Mouse (Mus musculus) forebrain, embryonic 13.5 days (tissue): ENCODE data around the gene Sypl. TPM values are rescaled to one million over a fixed set of nuclear protein-coding genes. Genes with fewer than 3 reads are reported as not detected.

Source experiments
- ATAC-seq: fragments of 200-750 bp; cut with Nextera tagmentation; 2 replicates; pipeline ENCODE4 v1.8.0; 2017
- H3K27ac ChIP-seq: fragments of 300-500 bp; sonication (generic); 2 replicates; pipeline ENCODE4 v1.5.1; 2015; ENCODE audit warnings: inconsistent platforms, mild to moderate bottlenecking, moderate library complexity
- H3K27me3 ChIP-seq: fragments of 300-500 bp; sonication (generic); 2 replicates; pipeline ENCODE4 v1.6.1; 2015; ENCODE audit warnings: mild to moderate bottlenecking, inconsistent platforms
- H3K36me3 ChIP-seq: fragments of 300-500 bp; sonication (generic); 2 replicates; pipeline ENCODE4 v1.6.1; 2015; ENCODE audit warnings: mild to moderate bottlenecking, inconsistent platforms; ENCODE audit not compliant: poor library complexity, severe bottlenecking
- H3K4me1 ChIP-seq: fragments of 300-500 bp; sonication (generic); 2 replicates; pipeline ENCODE4 v1.6.1; 2015; ENCODE audit warnings: inconsistent platforms
- H3K4me2 ChIP-seq: fragments of 300-500 bp; sonication (generic); 2 replicates; pipeline ENCODE4 v1.6.1; 2015; ENCODE audit warnings: inconsistent platforms, mild to moderate bottlenecking, moderate library complexity
- H3K4me3 ChIP-seq: fragments of 300-500 bp; sonication (generic); 2 replicates; pipeline ENCODE4 v1.5.1; 2015; ENCODE audit warnings: mild to moderate bottlenecking, inconsistent platforms
- H3K9ac ChIP-seq: fragments of 300-500 bp; sonication (generic); 2 replicates; pipeline ENCODE4 v1.6.1; 2015; ENCODE audit warnings: mild to moderate bottlenecking, inconsistent platforms
- H3K9me3 ChIP-seq: fragments of 300-500 bp; sonication (generic); replicated peaks from 2 replicates; pipeline ENCODE4 v1.6.1; 2016; ENCODE audit warnings: inconsistent platforms
- WGBS: fragments of 180-500 bp; shearing (Covaris S2); methylation state at CpG from one replicate; pipeline ENCODE4 v1.1.7; 2015; 5-methylcytosine and 5-hydroxymethylcytosine counted together
- polyA plus RNA-seq: library from polyadenylated mRNA; unstranded; fragments of >200 nt; fragmentation: Nextera tagmentation; extraction: Ambion mirVana; gene quantifications from 2 replicates; pipeline ENCODE4 v1.2.1, GENCODE M21; 2015

Gene Sypl
- 41.1 and 41.2 TPM in 2 replicates for polyA plus RNA-seq

DNA sequence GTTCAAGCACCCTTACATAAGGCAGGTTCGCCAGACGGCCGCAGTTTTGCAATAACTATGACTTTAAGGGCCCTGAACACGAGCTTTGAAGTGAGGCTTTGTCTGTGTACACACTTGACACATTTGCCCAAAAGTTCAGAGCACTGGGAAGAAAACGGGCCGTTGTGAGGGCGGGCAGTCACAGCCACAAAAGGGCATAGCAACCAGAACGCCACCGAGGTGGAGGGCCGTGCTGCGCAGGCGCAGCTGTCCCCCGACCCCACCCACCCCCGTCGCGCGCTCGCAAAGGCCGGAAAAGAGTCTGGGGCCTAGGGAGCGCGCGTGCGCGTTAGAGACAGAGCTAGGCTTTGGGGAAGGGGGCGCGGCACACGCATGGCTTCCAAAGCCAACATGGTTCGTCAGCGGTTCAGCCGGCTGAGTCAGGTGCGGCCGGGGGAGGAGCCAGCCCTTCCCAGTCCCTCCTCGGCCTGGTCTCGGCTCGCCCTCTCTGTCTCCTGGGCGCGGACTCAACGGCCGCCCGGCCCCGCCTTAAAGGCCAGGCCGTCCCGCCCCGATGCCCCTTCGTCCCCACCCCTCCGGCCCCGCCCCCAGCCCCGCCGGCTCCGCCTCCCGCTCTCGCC is at the start of gene Sypl:
TSS of gene Sypl (plus strand) at position 296 of the 620 bp plus-strand sequence.
- Histone ChIP-seq H3K4me1 (peaks cover 25% of the 10 kb centered on the region), H3K36me3 (no peaks in the 10 kb centered on the region), H3K27me3 (no peaks in the 10 kb centered on the region), H3K27ac (peak within 1 kb of the TSS; percentile 96), H3K9ac (peak within 1 kb of the TSS; percentile 85), H3K9me3 (no peaks in the 10 kb centered on the region), H3K4me3 (peak within 1 kb of the TSS; percentile 77), H3K4me2 (peak within 1 kb of the TSS; percentile 69)
- ATAC-seq, result peak; percentile 96
- under 1% methylated on average over 49 of the region's 52 CpGs for WGBS

DNA sequence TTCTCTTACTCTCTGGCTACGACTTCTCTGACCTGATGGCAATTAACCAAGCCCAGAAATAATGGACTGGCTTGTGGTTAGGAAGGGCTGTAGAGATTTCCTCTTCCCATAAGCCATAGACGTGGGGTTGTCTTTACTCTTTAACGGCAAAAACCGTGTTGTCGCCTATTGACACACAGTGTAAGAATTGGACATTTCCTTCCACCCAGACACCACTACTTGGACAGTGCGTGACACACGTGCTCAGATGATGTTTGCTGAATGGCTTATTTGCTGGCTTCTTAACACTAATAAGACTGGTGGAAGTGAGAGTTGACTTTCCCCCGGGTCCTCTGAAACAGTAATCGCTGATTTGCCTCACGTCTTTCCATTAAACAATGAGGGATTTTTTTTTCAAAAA is 44.0 kb upstream of the Sypl start:
- no peak overlapping the region for H3K4me3 ChIP-seq

GRCm38 (mm10) chr12:32910092-32910491 is 43.6 kb upstream of the Sypl start:
- Histone ChIP-seq H3K36me3 (no peaks in the 10 kb centered on the region), H3K27ac (no peak overlapping the region), H3K9ac (no peak overlapping the region), H3K4me2 (peak overlapping the region; percentile 49), H3K4me3 (peak overlapping the region; percentile 6; the same call in 1 of the 2 replicates), H3K27me3 (peaks cover 7% of the 10 kb centered on the region; the same call in 1 of the 2 replicates), H3K4me1 (peaks cover 7% of the 10 kb centered on the region; the same call in 1 of the 2 replicates), H3K9me3 (no peaks in the 10 kb centered on the region)
- ATAC-seq, result peak; percentile 81
- WGBS, result 12% methylated on average over 11 of the region's 11 CpGs

More for the DNA sequence above, 44.0 kb upstream of the Sypl start:
- Histone ChIP-seq H3K36me3 (no peaks in the 10 kb centered on the region), H3K27me3 (peaks cover 7% of the 10 kb centered on the region; the same call in 1 of the 2 replicates), H3K4me1 (peaks cover 7% of the 10 kb centered on the region; the same call in 1 of the 2 replicates), H3K9ac (no peak overlapping the region), H3K27ac (no peak overlapping the region), H3K9me3 (no peaks in the 10 kb centered on the region), H3K4me2 (no peak overlapping the region)
- WGBS, result 51% methylated on average over 10 of the region's 10 CpGs
- peak; percentile 63 for ATAC-seq

- Histone ChIP-seq H3K27ac (no peak overlapping the region), H3K4me3 (peak overlapping the region; percentile 6; the same call in 1 of the 2 replicates), H3K9me3 (no peaks in the 10 kb centered on the region), H3K27me3 (peaks cover 7% of the 10 kb centered on the region; the same call in 1 of the 2 replicates), H3K4me1 (peaks cover 7% of the 10 kb centered on the region; the same call in 1 of the 2 replicates), H3K36me3 (no peaks in the 10 kb centered on the region), H3K9ac (no peak overlapping the region), H3K4me2 (peak overlapping the region; percentile 49)
- peak; percentile 65 for ATAC-seq
- 32% methylated on average over 15 of the region's 15 CpGs for WGBS
Measured at GRCm38 (mm10) chr12:32910560-32911194, 43.0 kb upstream of the Sypl start.

DNA sequence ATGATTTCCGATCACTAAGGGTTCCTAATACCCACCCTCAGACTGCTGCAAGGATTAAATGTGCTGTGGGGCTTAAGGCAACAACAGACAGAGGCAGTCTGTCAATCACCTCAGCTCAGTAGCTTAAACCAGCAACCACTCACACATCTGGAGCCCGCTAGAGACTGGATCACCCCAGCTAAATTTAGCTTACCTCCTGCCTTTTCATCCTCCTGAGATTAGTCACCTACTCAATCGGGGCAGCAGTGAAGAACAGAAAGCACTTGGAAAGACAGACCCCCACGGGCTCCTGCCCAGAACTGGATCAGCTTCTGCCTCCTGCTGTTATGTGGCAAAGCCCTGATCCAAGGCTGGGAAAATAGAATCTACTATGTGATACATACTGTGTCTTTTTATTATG is 42.1 kb upstream of the Sypl start:
- Histone ChIP-seq H3K27ac (no peak overlapping the region), H3K4me3 (no peak overlapping the region), H3K4me2 (no peak overlapping the region), H3K27me3 (peaks cover 7% of the 10 kb centered on the region; the same call in 1 of the 2 replicates), H3K36me3 (no peaks in the 10 kb centered on the region), H3K9me3 (no peaks in the 10 kb centered on the region), H3K4me1 (peaks cover 7% of the 10 kb centered on the region; the same call in 1 of the 2 replicates), H3K9ac (no peak overlapping the region)
- ATAC-seq, result no peak
- WGBS, result 24% methylated on average over 4 of the region's 4 CpGs

GRCm38 (mm10) chr12:32912772-32913171 is 40.9 kb upstream of the Sypl start:
- peaks cover 7% of the 10 kb centered on the region; the same call in 1 of the 2 replicates for H3K4me1 ChIP-seq
- no peaks in the 10 kb centered on the region for H3K36me3 ChIP-seq
- H3K4me3 ChIP-seq, result no peak overlapping the region
- no peak for ATAC-seq
- H3K9ac ChIP-seq, result no peak overlapping the region
- H3K4me2 ChIP-seq, result no peak overlapping the region
- 89% methylated on average over 5 of the region's 5 CpGs for WGBS
- H3K27ac ChIP-seq, result no peak overlapping the region
- peaks cover 7% of the 10 kb centered on the region; the same call in 1 of the 2 replicates for H3K27me3 ChIP-seq
- H3K9me3 ChIP-seq, result no peaks in the 10 kb centered on the region

- no peak for ATAC-seq
- Histone ChIP-seq H3K27me3 (no peaks in the 10 kb centered on the region), H3K4me3 (no peak overlapping the region), H3K9me3 (no peaks in the 10 kb centered on the region), H3K9ac (no peak overlapping the region), H3K27ac (no peak overlapping the region), H3K4me2 (no peak overlapping the region), H3K4me1 (no peaks in the 10 kb centered on the region), H3K36me3 (no peaks in the 10 kb centered on the region)
- WGBS, result 81% methylated on average over 7 of the region's 7 CpGs
Measured at GRCm38 (mm10) chr12:32918683-32919082, 35.0 kb upstream of the Sypl start.

- 42% methylated on average over 3 of the region's 3 CpGs for WGBS
- H3K27me3 ChIP-seq, result no peaks in the 10 kb centered on the region
- H3K4me1 ChIP-seq, result no peaks in the 10 kb centered on the region
- H3K4me3 ChIP-seq, result no peak overlapping the region
- no peaks in the 10 kb centered on the region for H3K9me3 ChIP-seq
- H3K4me2 ChIP-seq, result no peak overlapping the region
- H3K36me3 ChIP-seq, result no peaks in the 10 kb centered on the region
- H3K9ac ChIP-seq, result no peak overlapping the region
- no peak overlapping the region for H3K27ac ChIP-seq
- no peak for ATAC-seq
Measured at GRCm38 (mm10) chr12:32919091-32919490, 34.6 kb upstream of the Sypl start.

- ATAC-seq, result no peak
- WGBS, result 88% methylated on average over 5 of the region's 5 CpGs
Measured at GRCm38 (mm10) chr12:32919527-32919926, 34.2 kb upstream of the Sypl start.

DNA sequence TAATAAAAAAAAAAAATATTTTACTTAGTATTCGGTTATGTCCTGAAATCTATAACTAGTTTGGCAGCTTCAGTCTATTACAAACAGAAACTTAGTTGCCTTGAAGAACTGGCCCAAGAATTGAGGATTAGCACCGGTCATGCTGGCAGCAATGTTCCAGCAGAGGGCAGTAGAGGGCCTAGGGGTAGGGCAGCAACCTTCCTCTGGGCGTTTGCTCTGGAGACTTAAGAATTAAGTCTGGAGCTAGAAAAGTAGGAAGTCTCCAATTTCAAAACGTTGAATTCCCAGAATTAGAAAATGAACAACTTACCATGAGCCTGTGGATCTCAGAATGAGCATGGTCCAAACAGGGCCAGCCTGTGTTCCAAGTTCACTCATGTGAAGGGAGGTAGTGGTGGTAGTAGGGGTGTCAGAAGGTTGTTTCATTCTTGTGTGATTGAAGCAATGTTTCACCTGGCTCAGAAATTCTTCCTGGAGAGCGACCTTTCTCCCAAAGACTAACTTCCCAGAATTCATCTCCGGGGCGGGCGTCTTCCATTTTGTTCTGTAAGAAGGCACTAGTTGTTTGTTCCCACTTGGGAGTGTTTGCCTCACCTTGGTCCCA is 33.4 kb upstream of the Sypl start:
- H3K4me3 ChIP-seq, result no peak overlapping the region
- no peaks in the 10 kb centered on the region for H3K9me3 ChIP-seq
- H3K4me1 ChIP-seq, result no peaks in the 10 kb centered on the region
- no peaks in the 10 kb centered on the region for H3K27me3 ChIP-seq
- H3K9ac ChIP-seq, result no peak overlapping the region
- no peak for ATAC-seq
- no peaks in the 10 kb centered on the region for H3K36me3 ChIP-seq
- H3K27ac ChIP-seq, result no peak overlapping the region
- no peak overlapping the region for H3K4me2 ChIP-seq
- 73% methylated on average over 8 of the region's 8 CpGs for WGBS

More at GRCm38 (mm10) chr12:32919527-32919926, 34.2 kb upstream of the Sypl start:
- H3K4me2 ChIP-seq, result no peak overlapping the region
- H3K4me3 ChIP-seq, result no peak overlapping the region
- H3K4me1 ChIP-seq, result no peaks in the 10 kb centered on the region
- no peak overlapping the region for H3K27ac ChIP-seq
- H3K9me3 ChIP-seq, result no peaks in the 10 kb centered on the region
- H3K9ac ChIP-seq, result no peak overlapping the region
- H3K36me3 ChIP-seq, result no peaks in the 10 kb centered on the region
- H3K27me3 ChIP-seq, result no peaks in the 10 kb centered on the region

DNA sequence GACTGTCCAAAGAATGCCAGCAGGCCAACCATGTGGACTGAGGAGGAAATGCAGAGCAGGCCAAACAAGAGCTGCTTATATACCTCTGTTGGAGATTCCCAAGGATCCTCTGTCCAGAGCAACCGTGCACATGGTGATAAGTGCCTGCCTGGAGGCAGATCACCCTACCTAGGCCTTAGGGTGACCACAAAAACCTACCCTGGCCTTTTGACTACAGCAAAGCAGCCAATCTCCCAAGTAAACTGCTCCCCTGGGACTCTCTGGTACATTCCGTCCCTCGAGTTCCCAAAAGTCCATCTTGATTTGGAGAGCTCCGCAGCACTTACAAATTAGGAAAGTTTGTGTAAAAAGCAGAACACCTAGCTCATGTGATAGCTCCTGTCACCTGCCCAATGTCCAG is 32.6 kb upstream of the Sypl start:
- Histone ChIP-seq H3K9me3 (no peaks in the 10 kb centered on the region), H3K4me1 (peaks cover 5% of the 10 kb centered on the region), H3K4me3 (no peak overlapping the region), H3K4me2 (no peak overlapping the region), H3K36me3 (no peaks in the 10 kb centered on the region), H3K9ac (no peak overlapping the region), H3K27ac (no peak overlapping the region), H3K27me3 (no peaks in the 10 kb centered on the region)
- 92% methylated on average over 4 of the region's 4 CpGs for WGBS
- ATAC-seq, result no peak

DNA sequence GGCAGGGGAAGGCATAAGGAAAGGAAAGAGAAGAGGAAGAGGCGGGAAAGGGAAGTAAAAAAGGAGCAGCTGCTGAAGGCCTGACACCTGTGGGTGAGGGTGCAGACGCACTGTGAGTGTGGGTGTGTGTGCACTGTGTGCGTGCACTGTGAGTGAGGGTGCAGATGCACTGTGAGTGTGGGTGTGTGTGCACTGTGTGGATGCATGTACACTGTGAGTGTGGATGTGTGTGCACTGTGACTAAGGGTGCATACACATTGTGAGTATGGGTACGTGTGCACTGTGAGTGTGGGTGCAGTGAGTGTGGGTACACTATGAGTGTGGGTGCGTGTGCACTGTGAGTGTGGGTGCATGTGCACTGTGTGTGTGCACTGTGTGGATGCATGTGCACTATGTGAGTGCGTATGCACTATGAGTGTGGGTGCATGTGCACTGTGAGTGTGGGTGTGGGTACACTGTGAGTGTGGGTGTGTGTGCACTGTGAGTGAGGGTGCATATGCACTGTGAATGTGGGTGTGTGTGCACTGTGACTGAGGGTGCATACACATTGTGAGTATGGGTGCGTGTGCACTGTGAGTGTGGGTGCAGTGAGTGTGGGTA is 32.1 kb upstream of the Sypl start:
- 0 out of 2 replicates have a peak, but pooled peaks have one; percentile 19 for ATAC-seq
- Histone ChIP-seq H3K9ac (no peak overlapping the region), H3K9me3 (no peaks in the 10 kb centered on the region), H3K4me1 (peaks cover 10% of the 10 kb centered on the region), H3K36me3 (no peaks in the 10 kb centered on the region), H3K4me3 (no peak overlapping the region), H3K4me2 (no peak overlapping the region), H3K27ac (no peak overlapping the region), H3K27me3 (no peaks in the 10 kb centered on the region)
- 96% methylated on average over 7 of the region's 7 CpGs for WGBS
